Mouse (Mus musculus) CH12.LX (cell line): ENCODE measurements around the gene Pdzd2. TPM values are rescaled to one million over a fixed set of nuclear protein-coding genes. Genes with fewer than 3 reads are reported as not detected.

ENCODE experiments used
- DNase-seq: peaks from one replicate; pipeline ENCODE4 v3.0.0-alpha.2; 2013; ENCODE audit errors: extremely low read depth
- H3K27ac ChIP-seq: 2 replicates; pipeline ENCODE4 v1.5.1; 2012; ENCODE audit warnings: low read depth, mild to moderate bottlenecking, control low read depth, moderate library complexity; ENCODE audit not compliant: insufficient read depth
- H3K27me3 ChIP-seq: replicated peaks from 2 replicates; pipeline ENCODE3; 2012; ENCODE audit warnings: inconsistent platforms
- H3K36me3 ChIP-seq, 2 experiments: replicated peaks in 1 of 2; 2 replicates each; pipeline versions ENCODE3 to v1.6.1; 2012; ENCODE audit warnings: inconsistent platforms in 1 of 2, low read length in 1 of 2, mild to moderate bottlenecking in 1 of 2, mixed read lengths in 1 of 2, moderate library complexity in 1 of 2; ENCODE audit not compliant: control insufficient read depth in 1 of 2, insufficient read depth in 1 of 2
- H3K4me1 ChIP-seq, 2 experiments: 2 replicates each; pipeline ENCODE4 v1.6.1; 2012; ENCODE audit warnings: inconsistent platforms in 1 of 2, moderate library complexity in 1 of 2; ENCODE audit not compliant: insufficient read depth in 2 of 2, control insufficient read depth in 1 of 2
- H3K4me2 ChIP-seq: 2 replicates; pipeline ENCODE4 v1.6.1; 2012; ENCODE audit warnings: low read depth, mild to moderate bottlenecking, control low read depth; ENCODE audit not compliant: poor library complexity, insufficient read depth, severe bottlenecking
- H3K4me3 ChIP-seq, 3 experiments: fragments of 150-350 bp in 1 of 3; sonication (generic) in 1 of 3; replicated peaks in 1 of 3; 2 replicates each; pipeline versions ENCODE3 to v1.5.1; 2011 to 2012; ENCODE audit warnings: low read depth in 2 of 3, low read length in 2 of 3, mild to moderate bottlenecking in 2 of 3, moderate library complexity in 2 of 3, control low read depth in 1 of 3, improper control_type of control experiment in 1 of 3, inconsistent platforms in 1 of 3, mixed read lengths in 1 of 3; ENCODE audit not compliant: poor library complexity in 1 of 3
- H3K79me2 ChIP-seq: replicated peaks from 2 replicates; pipeline ENCODE4 v1.6.1; 2012; ENCODE audit warnings: mild to moderate bottlenecking, moderate library complexity; ENCODE audit not compliant: control insufficient read depth, poor library complexity, insufficient read depth, severe bottlenecking; ENCODE audit errors: extremely low read depth
- H3K9ac ChIP-seq: 2 replicates; pipeline ENCODE4 v1.6.1; 2012; ENCODE audit warnings: low read depth, mild to moderate bottlenecking, control low read depth, moderate library complexity; ENCODE audit not compliant: insufficient read depth
- H3K9me3 ChIP-seq: replicated peaks from 2 replicates; pipeline ENCODE3; 2012; ENCODE audit warnings: low read length, inconsistent platforms, mixed read lengths
- E2F4 ChIP-seq: IDR thresholded peaks from 2 replicates; pipeline ENCODE4 v1.6.1; 2011; ENCODE audit warnings: low read depth, low read length, improper control_type of control experiment; ENCODE audit not compliant: insufficient replicate concordance
- ELF1 ChIP-seq: IDR thresholded peaks from 2 replicates; pipeline ENCODE4 v1.6.1; 2014; ENCODE audit warnings: low read depth, mild to moderate bottlenecking, inconsistent platforms, low read length, improper control_type of control experiment
- ETS1 ChIP-seq: conservative IDR thresholded peaks from 2 replicates; pipeline ENCODE4 v1.6.1; 2012; ENCODE audit warnings: low read depth, mild to moderate bottlenecking, inconsistent platforms, low read length, improper control_type of control experiment, moderate library complexity
- JUN ChIP-seq: IDR thresholded peaks from 2 replicates; pipeline ENCODE4 v1.6.1; 2011; ENCODE audit warnings: low read depth, mild to moderate bottlenecking, low read length, improper control_type of control experiment, moderate library complexity; ENCODE audit not compliant: insufficient read depth
- JUND ChIP-seq: conservative IDR thresholded peaks from 2 replicates; pipeline ENCODE4 v1.6.1; 2011; ENCODE audit warnings: low read depth, low read length, improper control_type of control experiment
- MEF2A ChIP-seq: IDR thresholded peaks from 2 replicates; pipeline ENCODE4 v1.6.1; 2014; ENCODE audit warnings: low read depth, mild to moderate bottlenecking, inconsistent platforms, low read length, improper control_type of control experiment, borderline replicate concordance
- NELFE ChIP-seq: IDR thresholded peaks from 2 replicates; pipeline ENCODE4 v1.6.1; 2011; ENCODE audit warnings: low read depth, low read length, improper control_type of control experiment
- POLR2AphosphoS2 ChIP-seq: IDR thresholded peaks from 2 replicates; pipeline ENCODE4 v1.6.1; 2011; ENCODE audit warnings: low read depth, low read length, improper control_type of control experiment
- RAD21 ChIP-seq: IDR thresholded peaks from 2 replicates; pipeline ENCODE4 v1.6.1; 2011; ENCODE audit warnings: low read depth, mild to moderate bottlenecking, low read length, improper control_type of control experiment, moderate library complexity
- RCOR1 ChIP-seq: conservative IDR thresholded peaks from 2 replicates; pipeline ENCODE4 v1.6.1; 2012; ENCODE audit warnings: low read depth, mild to moderate bottlenecking, inconsistent platforms, low read length, improper control_type of control experiment
- SIN3A ChIP-seq: IDR thresholded peaks from 2 replicates; pipeline ENCODE4 v1.6.1; 2012; ENCODE audit warnings: low read length, improper control_type of control experiment, inconsistent platforms
- USF1 ChIP-seq: IDR thresholded peaks from 2 replicates; pipeline ENCODE4 v1.6.1; 2014; ENCODE audit warnings: low read depth, mild to moderate bottlenecking, inconsistent platforms, low read length, improper control_type of control experiment
- ZMIZ1 ChIP-seq: IDR thresholded peaks from 2 replicates; pipeline ENCODE4 v1.6.1; 2012; ENCODE audit warnings: low read depth, mild to moderate bottlenecking, inconsistent platforms, low read length, improper control_type of control experiment
- dilution Hi-C: fragments of 300-500 bp; cut with MboI; formaldehyde crosslinking; loops from 2 replicates; pipeline ENCODE4 v1.14.3; 2020; ENCODE audit warnings: low sequenced_read_pairs; ENCODE audit not compliant: extremely low pct_unique_long_range_greater_than_20kb, extremely low pct_ligation_motif_present
- in situ Hi-C: fragments of 300-500 bp; cut with MboI; formaldehyde crosslinking; loops from 3 replicates; pipeline ENCODE4 v1.14.3; 2019; ENCODE audit warnings: low sequenced_read_pairs, low pct_ligation_motif_present, low pct_unique_long_range_greater_than_20kb, mixed read lengths
- polyA plus RNA-seq: library from polyadenylated mRNA; unstranded; fragments of >175 nt; gene quantifications from 2 replicates; pipeline ENCODE4 v1.2.1, GENCODE M21; 2012; ENCODE audit warnings: low read depth; ENCODE audit not compliant: insufficient read length
- total RNA-seq, 2 experiments: library from RNA; depleted of rRNA; stranded (reverse); fragments of 300-350 nt in 1 of 2; fragments of >200 nt in 1 of 2; gene quantifications; 2 replicates each; pipeline ENCODE4 v1.2.3; 2012 to 2014

The Pdzd2 gene
- total and polyA plus RNA-seq, 3 experiments = 0.04 to 0.24 (median 0.17) TPM

DNA sequence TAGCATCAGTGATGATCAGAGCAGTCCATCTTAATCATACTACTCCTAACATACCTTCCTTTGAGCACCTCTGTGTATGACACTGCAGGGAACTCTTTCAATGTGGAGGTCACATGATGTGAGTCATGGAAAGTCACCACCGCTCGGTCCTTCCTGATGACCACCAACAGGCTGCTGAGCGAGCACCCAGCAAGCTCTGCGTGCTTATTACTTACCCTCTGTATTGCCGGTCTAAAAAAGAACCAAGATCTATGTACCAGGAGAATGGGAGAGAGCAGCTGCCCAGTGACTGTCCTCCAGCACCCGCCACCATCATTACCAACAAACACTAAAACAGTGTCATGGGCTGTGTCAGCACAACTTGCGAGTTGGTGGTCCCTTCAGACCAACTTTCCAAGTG lies 84.4 kb downstream of the Pdzd2 start:
- Histone ChIP-seq H3K4me1 (peaks cover 0 to 6% of the 10 kb centered on the region in 2 experiments; a peak in 2 of 4 replicates), H3K27ac (no peak overlapping the region), H3K9me3 (no peaks in the 10 kb centered on the region), H3K79me2 (no peaks in the 10 kb centered on the region), H3K27me3 (no peaks in the 10 kb centered on the region), H3K4me2 (no peak overlapping the region), H3K9ac (no peak overlapping the region), H3K36me3 (no peaks in the 10 kb centered on the region), H3K4me3 (no peak overlapping the region)
- TF ChIP-seq E2F4 = no peak
- no peak for TF ChIP-seq USF1
- TF ChIP-seq RAD21 = no peak
- TF ChIP-seq RCOR1 = no peak
- no peak for TF ChIP-seq NELFE
- TF ChIP-seq ELF1 = no peak
- no peak for TF ChIP-seq POLR2AphosphoS2
- TF ChIP-seq JUND = no peak
- TF ChIP-seq SIN3A = no peak
- TF ChIP-seq ETS1 = no peak
- TF ChIP-seq MEF2A = no peak
- no peak for TF ChIP-seq JUN
- dilution Hi-C loops = no loop called here
- no peak for DNase-seq
- in situ Hi-C loops = loop anchor here (5.0 kb wide), 1 partner anchor 38 kb away; no protein-coding TSS in a partner anchor

DNA sequence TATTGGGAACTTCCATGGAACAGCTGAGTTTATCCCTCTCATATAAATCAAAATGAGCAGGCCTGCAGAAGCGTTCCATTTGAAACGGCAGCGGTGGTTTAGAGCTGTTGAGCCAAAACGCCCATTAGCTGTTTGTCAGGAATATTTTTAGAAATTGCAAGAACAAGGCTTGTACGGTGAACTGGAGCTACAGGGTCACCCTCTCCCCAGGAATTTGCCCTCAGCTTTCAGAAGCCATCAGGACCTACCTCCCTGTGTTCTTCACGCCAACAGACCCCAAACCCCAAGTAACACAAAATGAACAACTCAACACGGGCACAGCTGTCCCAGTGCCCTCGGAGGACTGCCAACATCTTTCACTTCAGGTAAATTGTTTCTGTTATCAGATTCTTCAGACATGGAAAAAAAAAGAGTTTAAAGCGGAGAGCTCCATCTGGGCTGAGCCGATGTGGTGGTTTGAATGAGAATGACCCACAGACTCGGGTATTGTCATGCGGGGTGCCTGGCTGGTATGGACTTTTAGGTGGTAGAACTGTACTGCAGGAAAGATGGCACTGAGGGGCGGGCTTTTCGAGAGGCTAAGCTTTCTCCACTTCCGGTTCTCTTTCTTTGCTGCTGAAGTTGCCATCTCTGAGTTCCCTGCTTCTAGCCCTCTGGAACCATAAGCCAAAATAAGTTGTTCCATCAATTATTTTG lies 87.2 kb downstream of the Pdzd2 start:
- dilution Hi-C loops = no loop called here
- TF ChIP-seq ZMIZ1 = no peak
- Histone ChIP-seq H3K9me3 (no peaks in the 10 kb centered on the region), H3K4me2 (no peak overlapping the region; the same call in 1 of the 2 replicates), H3K27me3 (no peaks in the 10 kb centered on the region), H3K9ac (no peak overlapping the region), H3K79me2 (no peaks in the 10 kb centered on the region), H3K4me3 (no peak overlapping the region), H3K36me3 (no peaks in the 10 kb centered on the region), H3K4me1 (peaks cover 0 to 18% of the 10 kb centered on the region in 2 experiments; a peak in 2 of 4 replicates), H3K27ac (no peak overlapping the region)
- in situ Hi-C loops = no loop called here
- no peak for DNase-seq
